Mouse (Mus musculus) CD4-positive, CD25-positive, alpha-beta regulatory T cell, adult 4 months (primary cell): ENCODE results near the gene Cux1. TPM values are rescaled to one million over a fixed set of nuclear protein-coding genes. Genes with fewer than 3 reads are reported as not detected.
A peak's percentile ranks its signal among the peaks of the same experiment; 100 is the strongest.

Experiments used
- ATAC-seq: one replicate; pipeline ENCODE4 v1.8.0; 2017
- polyA plus RNA-seq, 2 experiments: library from polyadenylated mRNA; unstranded; fragments of 100-300 nt; shearing (Covaris generic); gene quantifications; one replicate each; pipeline ENCODE4 v1.2.1; 2017

The Cux1 gene
- 10 to 100 TPM; 48.1 to 69.0 TPM for polyA plus RNA-seq

DNA sequence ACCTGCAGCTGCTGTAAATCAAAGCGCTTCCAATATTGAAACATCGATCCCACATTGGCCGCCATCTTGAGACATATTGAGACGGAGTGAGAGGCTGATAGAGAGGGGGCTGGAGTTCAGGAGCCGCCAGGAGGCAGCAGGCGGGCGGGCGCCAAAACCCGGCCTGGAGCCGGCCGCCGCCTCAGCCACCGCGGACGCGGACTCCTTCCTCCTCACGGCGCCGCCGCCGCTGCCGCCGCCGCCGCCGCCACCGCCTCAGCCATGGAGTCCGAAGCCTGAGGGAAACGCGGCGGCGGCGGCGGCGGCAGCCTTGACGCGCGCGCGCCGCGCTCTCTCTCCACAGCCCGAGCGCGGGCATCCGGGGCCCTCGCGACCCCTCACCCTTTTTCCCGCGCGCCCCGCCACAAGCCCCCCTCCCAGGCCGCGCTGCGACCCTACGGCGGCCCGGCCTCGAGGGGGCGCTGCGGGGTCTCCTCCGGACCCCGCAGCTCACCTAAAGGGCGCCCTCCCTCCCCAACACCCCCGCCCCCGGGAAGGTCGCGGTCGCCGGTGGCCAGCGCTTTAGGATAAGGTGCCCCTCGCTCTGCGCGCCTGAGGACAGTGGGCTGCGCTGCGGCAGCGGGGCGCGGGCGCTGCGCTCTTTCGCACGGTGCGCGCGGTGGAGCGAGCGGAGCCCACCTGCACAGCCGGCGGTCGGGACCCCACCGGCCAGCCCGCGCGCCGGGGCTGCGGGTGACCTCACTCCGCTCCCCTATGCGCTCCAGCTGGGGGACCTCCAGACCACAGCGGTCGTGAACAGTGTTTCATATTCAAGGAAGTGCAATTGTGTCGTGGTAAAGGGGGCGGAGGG lies at the start of gene Cux1:
Cux1 (minus strand) TSS at position 315 of the 850 bp plus-strand sequence.
- ATAC-seq = peak; percentile 82

DNA sequence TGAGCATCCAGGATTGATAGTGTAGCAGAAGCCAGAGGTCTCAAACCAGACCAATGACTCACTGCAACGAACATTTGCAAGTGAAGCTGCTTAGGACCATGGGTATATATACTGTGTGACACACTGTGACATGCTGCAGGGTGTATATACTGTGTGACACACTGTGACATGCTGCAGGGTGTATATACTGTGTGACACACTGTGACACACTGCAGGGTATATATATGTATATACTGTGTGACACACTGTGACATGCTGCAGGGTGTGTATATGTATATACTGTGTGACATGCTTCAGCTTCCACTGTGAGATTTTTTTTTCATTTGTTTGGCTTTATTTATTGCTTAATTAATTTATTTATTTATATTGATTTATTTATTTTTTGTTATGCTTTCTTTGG lies 45.1 kb upstream of the Cux1 start:
- no peak for ATAC-seq

DNA sequence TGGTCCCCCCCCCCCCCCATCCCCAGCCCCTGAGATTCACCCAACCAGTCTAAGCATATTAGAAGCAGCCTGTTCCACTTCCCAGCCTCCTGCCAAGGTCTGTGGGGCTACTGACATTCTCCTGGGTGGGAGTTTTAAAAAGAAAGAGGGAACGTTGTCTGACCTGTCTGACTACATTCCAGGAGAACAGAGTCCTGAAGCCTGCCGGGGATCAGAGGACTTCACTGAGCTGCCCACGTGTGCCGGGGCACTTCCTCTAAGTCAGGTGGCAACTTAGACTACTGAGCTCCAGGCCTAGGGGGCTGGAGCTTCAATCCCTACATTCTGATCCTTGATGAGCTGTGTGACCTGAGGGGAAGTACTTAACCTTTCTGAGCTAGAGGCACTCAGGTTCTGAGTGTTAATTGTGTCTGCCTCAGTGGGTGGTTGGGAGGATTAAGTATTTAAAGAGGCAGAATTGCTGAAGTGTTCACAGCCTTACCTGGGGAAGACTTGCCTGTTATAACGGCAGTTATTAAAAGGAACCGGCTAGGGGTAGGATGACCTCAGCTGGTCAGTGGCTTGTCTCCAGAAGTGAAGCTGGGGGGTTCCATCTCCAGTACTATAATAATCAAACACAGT lies 41.6 kb upstream of the Cux1 start:
- ATAC-seq = no peak

DNA sequence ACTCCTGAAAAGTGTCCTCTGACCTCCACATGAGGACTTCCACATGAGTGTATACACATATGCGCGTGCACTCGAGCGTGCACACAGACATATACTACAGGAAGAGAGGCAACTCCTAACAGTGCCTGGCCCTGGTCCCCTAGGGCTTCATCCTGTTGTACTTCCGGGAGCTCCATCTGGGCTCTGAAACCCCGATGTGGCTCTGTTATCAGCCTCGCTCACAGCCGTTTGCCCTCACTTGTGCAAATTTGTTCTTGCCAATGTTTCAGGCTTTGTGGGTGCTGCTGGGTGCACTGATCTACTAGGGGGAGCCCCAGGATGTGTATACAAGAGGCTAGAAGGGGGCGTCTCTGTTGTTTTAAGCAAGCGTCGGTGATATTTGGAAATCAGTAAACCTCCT lies 37.9 kb upstream of the Cux1 start:
- no peak for ATAC-seq

DNA sequence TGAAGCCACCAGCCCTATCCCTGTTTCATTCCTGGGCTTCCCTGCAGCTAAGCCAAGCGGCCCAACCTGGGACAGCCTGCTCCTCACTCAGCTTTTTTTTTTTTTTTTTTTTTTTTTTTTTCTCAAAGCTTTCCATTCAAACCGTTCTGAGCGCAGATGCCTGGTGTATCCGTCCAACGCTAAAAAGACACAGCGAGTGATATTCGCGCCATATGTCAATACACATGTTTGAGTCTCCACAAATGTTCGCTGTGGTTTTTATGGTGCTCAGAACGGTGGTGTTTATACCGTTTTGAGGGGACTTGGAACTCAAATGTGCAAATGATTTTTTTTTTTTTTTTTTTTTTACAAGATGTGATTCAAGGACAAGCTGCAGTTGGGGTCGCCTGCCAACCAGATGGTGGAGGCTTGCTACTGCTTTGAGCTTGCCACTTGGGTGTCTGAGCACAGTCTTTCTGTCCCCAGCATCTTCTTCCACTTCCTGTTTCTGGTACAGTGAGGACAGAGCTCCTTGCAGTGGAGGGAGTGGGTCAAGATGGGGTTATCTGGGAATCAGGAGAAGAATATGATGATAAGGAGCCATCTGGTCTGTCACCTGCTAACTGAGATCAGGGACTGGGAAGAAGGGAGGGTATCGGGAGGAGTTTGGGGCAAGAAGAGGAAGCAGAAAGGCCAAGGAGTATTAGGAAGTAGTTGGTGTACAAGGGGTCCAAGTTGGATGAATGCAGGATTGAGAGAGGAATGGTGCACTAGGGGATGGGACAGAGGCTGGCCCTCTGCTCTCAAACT lies 36.1 kb upstream of the Cux1 start:
- ATAC-seq = no peak

DNA sequence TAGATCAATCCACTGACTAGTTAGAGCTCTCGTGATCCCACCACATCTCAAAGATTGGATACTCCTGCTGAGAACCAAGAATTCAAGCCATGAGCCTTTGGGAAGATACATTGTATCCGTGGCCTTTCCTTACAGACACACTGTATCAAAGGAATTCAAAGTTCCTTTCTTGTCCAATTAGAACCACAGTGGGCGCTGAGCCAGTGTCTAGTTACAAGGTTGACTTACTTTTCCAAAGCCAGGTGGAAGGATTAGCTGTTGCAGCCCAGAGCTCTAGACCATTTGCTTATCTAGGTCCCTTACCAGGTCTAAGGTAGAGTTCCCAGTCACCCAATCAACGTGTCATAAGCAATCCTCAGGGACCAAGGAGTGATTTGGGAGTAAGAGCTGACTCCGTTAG lies 33.2 kb upstream of the Cux1 start:
- no peak for ATAC-seq

DNA sequence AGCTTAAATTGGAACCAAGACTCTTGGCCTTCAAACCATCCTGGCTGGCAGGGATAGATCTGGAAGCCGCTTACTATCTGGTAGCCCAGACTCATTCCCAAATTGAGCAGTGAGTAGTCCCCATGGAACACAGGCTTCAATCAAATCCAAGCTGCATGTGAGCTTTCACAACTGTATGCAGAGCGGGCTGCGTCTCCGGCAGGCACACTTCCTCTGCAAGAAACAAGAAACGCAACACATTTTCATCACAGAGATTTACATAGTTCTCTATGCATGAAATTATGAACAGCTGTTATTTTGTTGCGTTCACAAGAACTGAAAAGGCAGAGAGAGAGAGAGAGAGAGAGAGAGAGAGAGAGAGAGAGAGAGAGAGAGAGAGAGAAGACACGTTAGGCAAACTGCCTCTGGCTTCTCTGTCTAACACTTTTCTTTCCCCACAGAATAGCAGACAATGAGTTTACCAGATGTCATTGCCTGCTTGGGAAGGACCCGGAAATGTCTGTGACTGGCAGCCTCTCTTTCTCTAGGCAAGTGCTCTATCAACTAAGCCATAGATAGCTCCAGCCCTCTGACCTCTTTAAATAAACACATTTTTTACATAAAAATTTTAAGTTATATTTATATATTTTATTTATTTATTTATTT lies 27.7 kb upstream of the Cux1 start:
- ATAC-seq = no peak

DNA sequence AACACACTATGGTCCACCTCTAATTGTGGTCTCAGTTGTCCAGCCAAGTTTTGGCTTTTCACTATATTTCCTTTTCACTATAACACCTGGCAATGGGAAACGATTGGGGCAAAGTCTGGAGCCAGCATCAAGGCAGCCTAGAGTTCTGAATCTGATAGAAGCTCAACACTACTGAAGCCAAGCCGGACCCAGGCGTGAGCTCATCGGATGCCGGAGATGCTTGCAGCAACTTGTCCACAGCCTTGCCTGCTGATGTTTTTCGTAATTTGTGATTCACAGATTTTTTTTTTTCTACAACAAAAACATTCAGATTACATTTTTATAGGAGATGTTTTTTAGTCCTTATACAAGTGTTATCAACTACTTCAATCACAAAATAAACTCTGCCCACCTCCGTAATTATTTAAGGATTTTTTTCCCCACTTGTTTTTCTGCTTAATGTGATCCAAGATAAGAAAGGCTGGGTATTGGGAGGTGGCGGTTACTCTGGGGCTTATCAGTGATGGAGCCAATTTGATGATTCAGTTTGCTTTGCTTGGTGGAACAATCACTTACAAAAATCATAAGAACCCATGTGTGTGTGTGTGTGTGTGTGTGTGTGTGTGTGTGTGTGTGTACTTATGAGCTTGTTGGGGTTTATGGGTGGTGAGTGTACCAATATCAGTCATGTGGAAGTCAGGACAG lies 24.7 kb upstream of the Cux1 start:
- ATAC-seq = no peak

DNA sequence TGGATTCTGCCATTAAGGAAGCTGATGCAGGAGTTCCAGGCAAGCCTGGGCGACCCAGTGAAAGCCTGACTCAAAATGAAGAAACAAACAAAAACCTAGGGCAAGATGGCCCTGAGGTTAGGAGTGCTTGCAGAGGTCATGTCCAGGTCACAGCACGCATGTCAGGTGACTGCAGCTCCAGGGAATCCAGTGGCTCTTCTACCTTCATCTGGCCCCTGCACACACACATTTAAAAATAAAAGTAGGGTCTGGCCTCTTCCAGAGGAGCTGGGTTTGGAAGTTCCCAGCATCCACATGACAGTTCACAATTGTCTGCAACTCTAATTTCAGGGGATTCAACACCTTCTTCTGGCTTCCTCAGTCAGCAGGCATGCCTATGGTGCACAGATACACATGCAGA lies 21.7 kb upstream of the Cux1 start:
- ATAC-seq = no peak

DNA sequence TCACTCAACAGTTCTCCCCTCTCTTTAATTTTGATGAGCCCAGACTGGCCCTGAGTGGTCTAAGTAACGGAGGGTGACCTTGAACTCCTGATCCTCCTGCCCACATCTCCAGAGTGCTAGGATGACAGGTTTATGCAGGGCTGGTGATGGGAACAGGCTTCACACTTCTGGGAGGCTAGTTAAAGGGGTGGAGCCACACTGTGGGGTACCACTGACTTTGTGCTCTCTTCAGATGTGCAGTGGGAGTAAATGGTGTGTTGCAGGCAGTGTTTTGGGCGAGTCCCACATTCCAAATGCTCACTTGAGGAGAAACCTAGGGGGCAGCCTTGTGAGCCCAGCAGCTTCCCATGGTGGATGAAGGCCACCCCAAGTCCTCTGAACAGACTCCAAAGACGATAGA lies 21.2 kb upstream of the Cux1 start:
- ATAC-seq = no peak

DNA sequence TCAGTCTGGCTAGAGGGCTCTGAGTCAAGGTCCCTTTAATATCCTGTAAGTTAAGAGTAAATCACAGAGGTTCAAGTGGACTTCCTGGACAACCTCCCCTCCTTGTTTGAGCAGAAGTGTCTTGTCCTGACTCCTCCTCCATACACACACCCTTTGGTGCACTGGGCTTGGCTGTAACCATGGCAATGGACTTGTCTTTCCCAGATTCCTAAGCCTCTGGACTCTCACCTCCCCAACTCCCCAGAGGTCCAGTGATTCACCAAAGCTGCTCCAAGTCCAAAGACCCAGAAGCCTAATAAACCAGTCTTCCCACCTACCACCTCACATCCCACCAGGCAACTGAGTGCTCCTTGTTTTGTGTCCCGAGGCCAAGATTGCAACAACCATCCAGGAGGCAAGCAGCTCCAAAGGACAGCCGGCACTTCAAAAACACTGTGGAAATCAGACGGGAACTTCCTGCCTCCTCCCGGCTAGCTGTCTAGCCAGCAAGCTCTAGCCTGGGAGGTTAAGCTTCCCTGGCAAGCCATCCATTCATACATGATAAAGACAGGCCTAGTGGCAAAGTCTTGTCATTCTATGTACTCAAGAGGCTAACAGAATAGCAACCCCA lies 17.5 kb upstream of the Cux1 start:
- no peak for ATAC-seq

DNA sequence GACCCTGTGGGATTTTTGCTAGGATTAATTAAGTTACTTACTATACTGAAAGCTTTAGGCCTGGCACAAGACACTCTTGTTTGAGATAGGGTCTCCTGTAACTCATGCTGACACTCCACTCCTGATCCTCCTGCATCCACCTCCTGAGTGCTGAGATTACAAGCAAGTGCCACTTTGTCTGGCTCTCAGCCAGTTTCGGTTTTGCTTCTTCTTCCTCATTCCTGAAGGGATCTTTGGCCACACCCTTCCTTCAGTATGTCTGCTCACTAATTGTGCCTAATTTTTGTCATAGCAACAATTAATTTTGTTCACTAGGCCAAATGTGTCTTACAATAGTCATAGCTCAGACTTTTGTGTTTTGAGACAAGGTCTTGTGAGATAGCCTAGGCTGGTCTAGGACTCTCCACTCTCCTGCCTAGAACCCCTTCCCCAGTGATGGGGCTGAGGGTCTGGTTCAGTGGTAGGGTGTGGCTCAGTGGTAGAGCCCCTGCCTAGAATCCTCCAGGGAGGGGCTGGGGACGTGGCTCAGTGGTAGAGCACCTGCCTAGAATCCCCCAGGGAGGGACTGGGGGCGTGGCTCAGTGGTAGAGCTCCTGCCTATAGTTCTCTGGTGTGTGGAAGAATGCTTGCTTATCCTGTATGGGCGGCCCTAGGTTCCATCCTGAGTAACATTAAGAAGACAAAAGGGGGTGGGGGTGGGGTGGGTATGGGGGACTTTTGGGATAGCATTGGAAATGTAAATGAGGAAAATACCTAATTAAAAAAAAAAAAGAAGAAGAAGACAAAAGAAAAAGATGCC lies 16.6 kb upstream of the Cux1 start:
- ATAC-seq = no peak

DNA sequence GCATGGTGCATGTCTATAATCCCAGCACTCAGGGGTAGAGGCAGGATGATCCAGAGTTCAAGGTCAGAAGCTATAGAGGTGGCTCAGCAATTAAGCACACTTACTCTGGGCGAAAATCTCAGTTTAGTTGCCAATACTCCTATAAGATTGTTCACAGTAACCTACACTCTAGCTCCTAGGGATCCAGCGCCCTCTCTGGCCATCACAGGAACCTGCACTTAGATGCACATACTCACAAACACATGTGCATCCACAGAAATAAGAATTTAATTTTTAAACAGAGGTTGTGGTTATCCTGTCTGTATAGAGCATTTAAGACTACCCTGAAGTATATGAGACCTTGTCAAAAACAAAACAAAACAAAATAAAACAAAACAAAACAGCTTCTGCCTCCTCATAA lies 16.0 kb upstream of the Cux1 start:
- ATAC-seq = no peak

DNA sequence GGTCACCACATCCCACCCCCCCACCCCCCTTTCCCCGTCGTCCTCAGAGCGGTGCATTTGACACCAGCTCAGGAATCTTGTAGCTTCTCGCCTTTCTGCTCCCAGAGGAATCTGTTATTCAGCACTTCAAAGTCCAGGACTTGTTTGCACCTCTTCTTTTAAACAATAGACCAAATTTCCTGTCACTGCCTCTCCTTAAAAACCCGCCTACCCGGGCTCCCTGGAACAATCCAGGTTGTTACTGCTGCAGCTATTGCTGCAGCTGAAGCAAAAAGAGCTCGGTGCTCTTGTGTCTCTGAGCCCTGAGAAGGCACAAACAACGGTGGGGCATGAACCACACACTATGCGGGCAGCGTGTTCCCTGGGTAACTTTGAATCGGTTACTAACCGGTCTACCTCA lies 14.9 kb upstream of the Cux1 start:
- ATAC-seq = no peak

DNA sequence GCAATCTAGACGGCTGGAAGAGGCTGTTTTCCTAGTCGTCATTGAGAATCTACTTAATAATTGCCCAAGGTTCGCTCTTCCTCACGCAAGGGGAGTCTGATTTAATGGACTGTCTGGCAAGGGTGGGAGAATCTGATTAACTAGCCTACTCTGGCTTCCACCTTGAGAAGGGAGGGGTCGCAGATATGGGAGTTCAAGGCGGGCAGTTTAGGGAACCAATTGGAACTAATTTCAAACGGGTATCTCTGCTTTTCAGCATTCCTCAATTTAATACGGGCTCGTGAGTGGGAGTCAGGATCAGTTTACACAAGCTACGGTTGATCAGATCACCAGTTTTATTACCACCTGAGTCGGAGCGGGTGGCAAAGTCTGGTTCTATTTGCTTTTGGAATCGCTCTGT lies 14.3 kb upstream of the Cux1 start:
- ATAC-seq = no peak

DNA sequence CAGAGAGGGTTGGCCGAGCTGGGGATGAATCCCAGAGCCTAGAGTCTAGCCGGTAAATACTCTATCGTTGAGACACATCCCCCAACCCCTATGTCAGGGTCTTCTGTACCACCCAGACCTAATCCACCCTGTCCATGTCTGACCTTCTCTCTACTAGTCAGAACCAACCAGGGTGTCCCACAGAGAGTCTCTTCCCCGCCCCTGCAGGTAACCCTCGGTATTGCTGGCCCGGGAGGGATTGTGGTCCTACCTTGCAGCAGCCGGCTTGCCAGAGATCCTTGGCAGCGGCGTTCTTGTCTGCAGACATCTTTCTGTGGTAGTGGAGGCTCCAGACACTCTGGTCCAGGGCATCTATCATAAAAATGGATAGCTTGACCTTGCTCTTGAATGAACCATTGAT lies 13.9 kb upstream of the Cux1 start:
- ATAC-seq = no peak

DNA sequence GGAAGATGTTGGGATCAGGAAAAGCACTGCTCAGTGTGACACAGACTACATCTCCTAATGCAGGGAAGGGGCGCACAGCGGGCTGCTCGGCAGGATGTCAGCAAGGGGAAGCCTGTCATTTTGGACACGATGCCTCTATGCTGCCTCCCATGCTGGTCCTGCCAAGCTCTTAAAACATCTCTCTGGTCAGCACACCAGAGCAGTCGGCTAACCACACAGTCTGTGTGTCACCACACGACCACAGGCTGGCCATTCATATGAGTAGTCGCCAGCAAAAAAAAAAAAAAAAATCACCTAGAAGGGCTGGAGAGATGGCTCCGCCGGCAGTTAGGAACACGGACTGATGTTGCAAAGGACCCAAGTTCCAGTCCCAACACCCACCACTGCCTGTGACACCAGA lies 10.9 kb upstream of the Cux1 start:
- no peak for ATAC-seq

DNA sequence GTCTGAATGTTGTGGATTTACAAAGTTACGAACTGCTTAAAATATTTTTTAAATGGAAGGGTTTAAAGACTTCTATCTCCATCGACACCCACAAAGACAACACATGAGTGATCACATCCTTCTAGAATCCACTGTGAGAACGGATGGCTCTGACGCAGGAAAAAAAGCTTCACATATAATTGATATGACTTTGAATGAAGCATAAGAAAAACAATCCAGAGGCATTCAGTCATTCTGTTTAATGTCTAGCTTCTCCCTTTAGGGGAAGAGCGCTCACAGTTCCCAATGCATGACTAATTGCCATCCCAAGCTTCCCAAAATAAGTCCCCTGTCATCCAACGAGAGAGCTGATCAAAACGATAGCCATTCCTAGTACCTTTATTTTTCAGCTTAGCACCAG lies 2.9 kb upstream of the Cux1 start:
- no peak for ATAC-seq

DNA sequence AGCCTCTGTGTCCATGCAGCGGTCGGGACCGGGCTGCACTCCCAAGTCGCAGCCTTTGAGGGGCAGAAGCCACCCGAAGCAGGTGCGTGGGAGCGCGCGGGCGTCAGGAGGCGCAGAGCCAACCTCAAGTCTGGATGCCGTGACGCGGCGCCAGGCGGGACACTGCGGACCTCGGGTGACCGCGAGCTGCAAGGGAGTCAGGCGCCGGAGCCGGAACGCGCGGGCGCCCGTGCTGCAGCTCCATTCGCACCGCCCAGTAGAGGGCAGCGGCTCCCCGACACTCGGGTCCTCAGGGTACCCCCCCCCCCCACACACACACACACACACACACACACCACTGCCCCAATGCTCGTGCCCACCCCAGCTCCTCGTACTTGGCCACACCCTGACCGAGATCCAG lies 1.5 kb upstream of the Cux1 start:
- ATAC-seq = peak; percentile 29

DNA sequence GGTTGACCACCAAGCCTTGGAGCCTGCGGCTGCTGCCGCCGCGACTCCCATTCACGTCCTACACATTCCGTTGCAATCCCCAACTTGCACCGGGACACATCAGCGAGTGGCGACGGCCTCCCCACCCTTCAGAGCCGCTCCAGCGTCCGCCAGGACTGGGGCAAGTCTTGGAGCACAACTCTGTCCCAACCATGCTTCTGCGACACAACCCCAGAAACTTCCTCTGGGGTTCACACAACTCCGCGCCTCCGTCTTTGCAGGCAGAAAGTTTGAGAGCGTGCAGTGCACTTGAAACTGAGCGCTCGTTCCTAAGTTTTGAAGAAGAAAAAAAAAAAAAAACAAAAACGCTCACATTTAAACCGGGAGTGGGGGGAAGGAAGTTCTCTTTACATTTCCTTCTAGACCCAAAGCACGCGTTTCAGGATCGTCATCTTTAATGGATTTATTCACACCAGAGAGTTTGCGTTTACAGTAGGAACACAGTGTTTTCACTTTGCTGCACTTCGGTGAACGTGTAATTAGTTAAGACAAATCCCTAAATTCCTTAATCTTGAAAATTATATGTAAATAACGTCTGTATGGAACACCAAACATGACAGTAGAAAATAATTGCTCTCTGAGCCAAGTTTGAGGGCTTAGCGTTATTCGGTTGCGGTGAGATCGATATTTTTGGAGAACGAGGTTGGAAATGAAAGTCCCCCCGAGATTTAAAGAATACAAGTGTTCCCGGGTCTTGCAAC lies 906 bp upstream of the Cux1 start:
- ATAC-seq = peak; percentile 22

DNA sequence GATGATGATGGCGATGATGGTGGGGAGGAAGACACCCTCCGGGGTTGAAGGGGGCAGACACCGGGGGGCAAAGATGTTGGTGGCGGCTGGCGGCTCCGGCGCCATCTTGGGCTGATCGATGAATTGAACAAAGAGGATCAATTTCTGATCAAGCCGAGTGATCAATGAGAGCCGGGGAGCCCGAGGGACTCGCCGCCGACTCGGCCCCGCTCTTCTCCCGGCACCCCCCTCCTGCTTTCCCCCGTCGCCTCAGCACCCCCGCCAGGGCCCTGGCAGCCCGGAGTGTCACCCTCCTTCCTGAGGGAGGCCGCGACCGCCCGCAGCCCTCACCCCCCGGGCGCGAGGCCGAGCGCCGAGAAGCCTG lies 496 bp downstream of the Cux1 start:
- ATAC-seq = peak; percentile 31
